Mouse (Mus musculus) cerebellum, postnatal 4 days (tissue): Measurements from ENCODE around the gene Wdr37.
"Not testable (repeated sequence)": the region's sequence is repeated elsewhere in the genome, so short reads cannot be mapped to it uniquely, and the experiment has no call there.

Experiments
- DNase-seq, 2 experiments: peaks; one replicate each; pipeline ENCODE4 v3.0.0; 2022; ENCODE audit warnings: low spot score in 2 of 2, mixed read lengths in 1 of 2

The Wdr37 gene

GRCm38 (mm10) chr13:8871314-8871962 is at the start of gene Wdr37:
Gene Wdr37, minus strand, starts transcription at chr13:8871909.
- peak in 1 of 2 experiments; percentile 21 for DNase-seq

GRCm38 (mm10) chr13:8913890-8914289 is 42.2 kb upstream of the Wdr37 start:
- not testable (repeated sequence) for DNase-seq

- DNase-seq: not testable (repeated sequence)
These were observed 34.3 kb upstream of the Wdr37 start for GRCm38 (mm10) chr13:8905986-8906385.

- DNase-seq: no peak
These were observed 16.9 kb upstream of the Wdr37 start for GRCm38 (mm10) chr13:8888603-8889002.

- no peak for DNase-seq
These were observed 14.5 kb upstream of the Wdr37 start for GRCm38 (mm10) chr13:8886185-8886560.

- DNase-seq: peak; percentile 88 to 96
These were observed 13.9 kb upstream of the Wdr37 start, which contains the start of gene Idi1 for GRCm38 (mm10) chr13:8885445-8886184. Gene Idi1, plus strand, starts transcription at chr13:8885501.

GRCm38 (mm10) chr13:8883870-8884269 is 12.2 kb upstream of the Wdr37 start:
- not testable (repeated sequence) for DNase-seq

- no peak for DNase-seq
These were observed 9.9 kb upstream of the Wdr37 start for GRCm38 (mm10) chr13:8881611-8882010.

- no peak for DNase-seq
These were observed 2.1 kb upstream of the Wdr37 start for GRCm38 (mm10) chr13:8873776-8874175.

GRCm38 (mm10) chr13:8870510-8871313 is 997 bp downstream of the Wdr37 start:
- DNase-seq: peak; percentile 81 to 92

GRCm38 (mm10) chr13:8870160-8870509 is 1.6 kb downstream of the Wdr37 start:
- no peak for DNase-seq

- DNase-seq: no peak
These were observed 2.0 kb downstream of the Wdr37 start for GRCm38 (mm10) chr13:8869578-8870157.

- no peak for DNase-seq
These were observed 5.1 kb downstream of the Wdr37 start for GRCm38 (mm10) chr13:8866612-8867011.

- DNase-seq: no peak
These were observed 6.7 kb downstream of the Wdr37 start for GRCm38 (mm10) chr13:8864990-8865389.

GRCm38 (mm10) chr13:8860861-8861260 is 10.8 kb downstream of the Wdr37 start:
- no peak for DNase-seq

- DNase-seq: no peak
These were observed 13.3 kb downstream of the Wdr37 start for GRCm38 (mm10) chr13:8858453-8858852.

GRCm38 (mm10) chr13:8854769-8855168 is 16.9 kb downstream of the Wdr37 start:
- no peak for DNase-seq

GRCm38 (mm10) chr13:8853424-8853823 is 18.3 kb downstream of the Wdr37 start:
- DNase-seq: no peak

- DNase-seq: no peak
These were observed 22.4 kb downstream of the Wdr37 start for GRCm38 (mm10) chr13:8849311-8849710.

GRCm38 (mm10) chr13:8847702-8848101 is 24.0 kb downstream of the Wdr37 start:
- no peak for DNase-seq

- no peak for DNase-seq
These were observed 29.4 kb downstream of the Wdr37 start for GRCm38 (mm10) chr13:8842273-8842672.

GRCm38 (mm10) chr13:8841846-8842245 is 29.9 kb downstream of the Wdr37 start:
- DNase-seq: not testable (repeated sequence)
